Mouse (Mus musculus) thymus, postnatal 10 days (tissue): Measurements from ENCODE around the gene Coq8a.

ENCODE experiments used
- DNase-seq, 2 experiments: peaks; one replicate each; pipeline ENCODE4 v3.0.0; 2021; ENCODE audit warnings: low spot score in 2 of 2

Coq8a gene

GRCm38 (mm10) chr1:180198959-180199714 lies at the start of gene Coq8a:
Coq8a (minus strand) TSS chr1:180199602.
- no peak for DNase-seq

- DNase-seq = no peak
Measured at GRCm38 (mm10) chr1:180248593-180249146, 49.3 kb upstream of the Coq8a start.

- no peak for DNase-seq
Measured at GRCm38 (mm10) chr1:180247901-180248300, 48.5 kb upstream of the Coq8a start.

- DNase-seq = no peak
Measured at GRCm38 (mm10) chr1:180245741-180246507, 46.5 kb upstream of the Coq8a start.

- DNase-seq = no peak
Measured at GRCm38 (mm10) chr1:180231729-180232128, 32.3 kb upstream of the Coq8a start.

- peak in 1 of 2 experiments; percentile 29 for DNase-seq
Measured at GRCm38 (mm10) chr1:180230580-180230979, 31.2 kb upstream of the Coq8a start.

- DNase-seq = no peak
Measured at GRCm38 (mm10) chr1:180229906-180230305, 30.5 kb upstream of the Coq8a start.

GRCm38 (mm10) chr1:180228854-180229253 lies 29.5 kb upstream of the Coq8a start:
- no peak for DNase-seq

- no peak for DNase-seq
Measured at GRCm38 (mm10) chr1:180226766-180227165, 27.4 kb upstream of the Coq8a start.

GRCm38 (mm10) chr1:180226221-180226713 lies 26.9 kb upstream of the Coq8a start:
- DNase-seq = peak; percentile 64 to 71

- DNase-seq = peak; percentile 56 to 71
Measured at GRCm38 (mm10) chr1:180225500-180226220, 26.3 kb upstream of the Coq8a start.

- DNase-seq = no peak
Measured at GRCm38 (mm10) chr1:180222007-180222406, 22.6 kb upstream of the Coq8a start.

- DNase-seq = no peak
Measured at GRCm38 (mm10) chr1:180220791-180221542, 21.6 kb upstream of the Coq8a start.

GRCm38 (mm10) chr1:180216541-180217276 lies 17.3 kb upstream of the Coq8a start:
- no peak for DNase-seq

GRCm38 (mm10) chr1:180215044-180215443 lies 15.6 kb upstream of the Coq8a start:
- DNase-seq = peak; percentile 38 to 69

- no peak for DNase-seq
Measured at GRCm38 (mm10) chr1:180212911-180213310, 13.5 kb upstream of the Coq8a start.

GRCm38 (mm10) chr1:180210781-180211271 lies 11.4 kb upstream of the Coq8a start:
- DNase-seq = no peak

GRCm38 (mm10) chr1:180210031-180210432 lies 10.6 kb upstream of the Coq8a start:
- DNase-seq = no peak

- no peak for DNase-seq
Measured at GRCm38 (mm10) chr1:180208370-180208769, 9.0 kb upstream of the Coq8a start.

- DNase-seq = no peak
Measured at GRCm38 (mm10) chr1:180200722-180201121, 1.3 kb upstream of the Coq8a start.
